Mouse (Mus musculus) mammary gland, adult 2 months (tissue): ENCODE results near the gene Ifi214. TPM values are rescaled to one million over a fixed set of nuclear protein-coding genes. Genes with fewer than 3 reads are reported as not detected.

Experiments used
- polyA plus RNA-seq: library from polyadenylated mRNA; depleted of rRNA; stranded (reverse); fragments of >200 nt; gene quantifications from 2 replicates; pipeline ENCODE4 v1.2.3, GENCODE M21; 2012; ENCODE audit warnings: low replicate concordance; rRNA removed

Gene Ifi214
- polyA plus RNA-seq, result 0.84 and 1.3 TPM in 2 replicates

GRCm38 (mm10) chr1:173535791-173536190 lies at the start of gene Ifi214:
Ifi214 (minus strand) TSS chr1:173535957.

DNA sequence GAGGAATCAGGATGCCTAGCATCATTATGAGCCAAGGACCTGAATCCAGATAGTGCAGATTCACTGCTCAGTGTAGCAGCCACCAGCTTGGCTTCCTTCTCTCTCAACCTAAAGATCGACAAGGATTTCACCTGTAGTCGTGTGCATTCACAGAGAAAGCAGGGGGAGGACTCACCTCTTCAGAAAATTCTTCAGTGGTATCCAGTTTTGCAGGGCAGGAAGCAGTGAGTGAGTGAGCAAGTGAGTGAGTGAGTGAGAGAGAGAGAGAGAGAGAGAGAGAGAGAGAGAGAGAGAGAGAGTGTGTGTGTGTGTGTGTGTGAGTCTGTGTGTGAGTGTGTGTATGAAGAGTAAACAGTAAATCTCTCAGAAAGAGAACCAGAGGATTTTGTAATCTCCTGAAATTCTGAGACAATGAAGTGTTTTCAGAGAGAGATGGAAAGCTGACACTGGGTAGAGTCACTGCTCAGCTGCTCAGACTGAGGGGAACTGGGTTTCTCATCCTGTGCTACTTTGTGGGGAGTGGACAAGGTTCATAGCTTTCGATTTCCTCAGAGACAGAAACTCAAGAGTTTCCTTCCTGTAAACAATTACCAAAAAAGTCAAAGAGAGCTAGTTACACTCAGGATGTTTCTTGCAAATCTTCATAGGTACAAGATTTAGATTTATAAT lies 44.8 kb downstream of the Ifi214 start, which contains the start of gene Ifi206:
TSS of gene Ifi206 (minus strand) at position 230 of the 669 bp plus-strand sequence.

Other genes with a start within 250 kb of the Ifi214 start
- 47.1 and 65.2 TPM in 2 replicates for gene Ackr1, start 202.2 kb downstream of the Ifi214 start, polyA plus RNA-seq
- 3.5 and 6.0 TPM in 2 replicates for gene Aim2, start 185.1 kb downstream of the Ifi214 start, polyA plus RNA-seq
- 30.5 and 66.3 TPM in 2 replicates for gene Cadm3, start 168.3 kb downstream of the Ifi214 start, polyA plus RNA-seq
- gene Ifi206, start 44.9 kb downstream of the Ifi214 start, polyA plus RNA-seq, result 17.6 and 18.4 TPM in 2 replicates
- 14.9 and 18.4 TPM in 2 replicates for gene Ifi213, start 63.3 kb upstream of the Ifi214 start, polyA plus RNA-seq
- gene Ifi209, start 95.0 kb upstream of the Ifi214 start, polyA plus RNA-seq, result 2.8 and 5.7 TPM in 2 replicates
- 14.5 and 19.2 TPM in 2 replicates for gene Ifi208, start 137.7 kb upstream of the Ifi214 start, polyA plus RNA-seq
- 13.7 and 48.4 TPM in 2 replicates for gene Ifi207, start 205.8 kb upstream of the Ifi214 start, polyA plus RNA-seq
- 1.9 and 6.8 TPM in 2 replicates for gene Ifi204, start 231.0 kb upstream of the Ifi214 start, polyA plus RNA-seq